Mouse (Mus musculus) frontal cortex, postnatal 36 days (tissue): Measurements from ENCODE around the gene Wnt11.

Experiments used
- DNase-seq, 2 experiments: peaks; one replicate each; pipeline ENCODE4 v3.0.0; 2022; ENCODE audit warnings: low spot score in 2 of 2

Wnt11 gene

GRCm38 (mm10) chr7:98834711-98835321 lies at the start of gene Wnt11:
Wnt11 (plus strand) TSS chr7:98835112.
- DNase-seq, result no peak

DNA sequence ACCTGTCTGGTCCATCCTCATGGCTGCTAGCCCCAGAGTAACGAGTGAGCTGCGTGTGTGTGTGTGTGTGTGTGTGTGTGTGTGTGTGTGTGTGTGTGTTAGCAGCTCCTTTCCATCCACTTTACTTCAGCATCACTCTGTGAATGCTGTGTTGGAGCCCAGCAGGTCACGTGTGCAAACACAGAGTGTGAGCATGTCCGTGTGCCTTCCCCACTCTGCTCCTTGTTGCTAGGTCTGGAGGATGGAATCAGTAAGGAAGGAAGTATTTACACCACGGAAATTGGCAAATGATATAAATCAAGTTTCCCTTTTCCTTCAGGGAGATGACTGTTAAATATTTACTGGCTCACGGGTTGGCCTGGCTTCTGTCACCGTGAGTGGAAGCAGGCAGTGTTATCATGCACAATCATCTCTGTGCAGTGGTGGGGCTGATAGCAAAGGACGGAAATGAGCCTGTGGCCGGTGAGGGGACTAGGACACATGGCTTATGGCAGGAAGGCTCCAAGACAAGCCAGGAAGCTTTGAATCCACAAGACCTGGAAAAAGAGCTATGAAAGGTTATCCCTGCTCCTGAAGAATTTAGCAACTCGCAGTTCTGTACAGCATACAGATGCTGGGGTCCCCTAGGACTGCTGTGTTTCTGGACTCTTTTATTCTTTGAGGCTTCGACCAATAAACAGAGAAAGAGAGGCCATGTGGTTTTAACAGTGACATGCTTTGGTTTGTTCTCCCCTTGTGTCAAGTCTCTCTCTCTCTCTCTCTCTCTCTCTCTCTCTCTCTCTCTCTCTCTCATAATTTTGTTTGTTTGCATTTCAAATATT lies 47.9 kb upstream of the Wnt11 start:
- no peak for DNase-seq

- DNase-seq, result no peak
Measured at GRCm38 (mm10) chr7:98788721-98789120, 46.2 kb upstream of the Wnt11 start.

- DNase-seq, result no peak
Measured at GRCm38 (mm10) chr7:98789121-98789520, 45.8 kb upstream of the Wnt11 start.

DNA sequence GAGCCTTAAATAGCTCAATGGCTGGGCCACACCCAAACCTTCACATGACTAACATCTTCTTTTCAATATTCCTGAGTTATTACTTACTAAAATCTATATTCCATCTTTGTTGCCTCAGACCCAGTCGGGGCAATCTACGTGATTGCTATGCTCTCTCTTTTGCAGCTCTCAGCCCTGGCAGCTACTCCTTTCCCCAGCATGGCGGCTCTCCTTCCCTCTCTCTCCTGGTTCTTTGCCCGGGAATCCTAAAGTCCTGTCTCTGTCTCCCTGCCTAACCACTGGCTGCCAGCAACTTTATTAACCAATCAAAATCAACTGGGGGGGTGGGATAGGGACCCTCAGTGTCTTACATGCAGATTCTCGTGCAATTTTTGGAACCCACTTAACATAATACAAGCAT lies 43.0 kb upstream of the Wnt11 start:
- DNase-seq, result no peak

DNA sequence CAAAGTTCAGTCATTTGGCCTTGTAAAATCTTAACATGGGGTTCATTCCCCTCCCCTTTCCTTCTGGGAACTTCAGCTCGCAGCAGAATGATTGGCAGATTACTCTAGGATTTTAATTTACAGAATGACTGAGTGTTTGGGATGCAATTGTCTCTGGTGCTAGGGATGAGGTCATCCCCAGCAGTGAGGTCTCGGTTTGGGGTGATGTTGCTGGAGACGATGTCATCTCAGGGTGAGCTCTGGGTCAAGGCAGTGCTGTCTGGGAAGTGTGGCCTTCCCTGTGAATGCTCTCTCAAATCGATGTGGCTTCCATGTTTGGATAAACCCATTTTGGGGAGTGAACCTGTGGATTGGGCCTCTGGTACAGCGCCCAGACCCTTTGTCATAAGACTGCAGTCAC lies 41.1 kb upstream of the Wnt11 start:
- no peak for DNase-seq

- DNase-seq, result no peak
Measured at GRCm38 (mm10) chr7:98794444-98794843, 40.5 kb upstream of the Wnt11 start.

GRCm38 (mm10) chr7:98795637-98796036 lies 39.3 kb upstream of the Wnt11 start:
- no peak for DNase-seq

DNA sequence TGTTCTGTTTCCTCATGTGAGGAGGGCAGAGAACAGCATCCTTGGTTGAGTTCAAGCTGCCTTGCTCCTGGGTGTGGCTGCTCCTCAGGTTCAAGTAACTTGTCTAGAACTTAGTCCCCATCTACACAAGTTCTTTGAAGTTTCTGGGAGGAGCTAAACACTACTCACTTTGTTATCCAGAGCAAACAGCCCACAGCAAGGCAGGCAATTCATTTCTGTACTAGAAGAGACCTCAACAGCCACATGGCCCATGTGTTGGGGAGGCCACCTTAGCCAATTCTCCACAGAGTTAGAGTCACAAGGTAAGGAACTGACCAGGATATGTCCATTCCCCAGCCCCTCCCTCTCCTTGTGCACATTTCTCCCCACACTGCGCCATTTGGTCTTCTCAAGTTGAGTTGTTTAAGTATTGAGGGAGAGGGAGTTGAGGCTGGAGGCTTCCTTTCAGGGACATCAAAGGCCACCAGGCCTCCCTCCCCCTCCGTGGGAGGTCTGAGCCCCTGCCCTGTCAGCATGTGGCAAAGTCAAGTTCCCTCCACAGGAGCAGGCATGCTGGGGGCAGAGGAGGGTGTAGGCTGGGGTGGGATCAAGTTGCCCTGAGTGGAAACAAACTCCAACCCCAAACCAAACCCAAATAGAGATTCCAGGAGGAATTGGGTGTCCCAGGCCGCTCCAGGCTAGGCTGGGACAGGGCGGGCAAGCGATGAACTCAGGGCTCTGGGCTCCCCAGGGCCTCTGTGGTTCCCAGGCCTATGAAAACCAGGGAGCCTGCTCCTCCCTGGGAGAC lies 37.4 kb upstream of the Wnt11 start:
- DNase-seq, result no peak

GRCm38 (mm10) chr7:98798134-98798417 lies 36.8 kb upstream of the Wnt11 start:
- no peak for DNase-seq

GRCm38 (mm10) chr7:98800435-98800834 lies 34.5 kb upstream of the Wnt11 start:
- peak; percentile 23 to 50 for DNase-seq

DNA sequence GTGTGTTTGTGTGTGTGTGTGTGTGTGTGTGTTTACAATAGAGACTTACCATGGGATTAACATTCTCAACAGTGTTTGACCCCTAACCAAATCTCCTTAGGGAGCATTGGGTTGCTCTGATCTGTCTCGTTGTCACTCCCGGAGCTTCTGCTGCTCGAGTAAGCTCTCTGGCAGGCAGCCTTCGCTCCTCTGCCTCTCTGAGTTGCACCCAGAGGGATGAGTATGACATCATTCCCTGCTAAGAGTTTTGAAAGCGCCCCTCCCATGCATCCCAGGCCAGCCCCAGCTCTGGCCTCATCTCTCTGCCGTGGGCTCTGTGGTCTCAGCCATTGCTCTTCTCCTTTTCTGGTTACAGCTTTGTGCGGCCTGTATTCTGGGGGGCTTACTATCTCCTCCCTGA lies 33.8 kb upstream of the Wnt11 start:
- DNase-seq, result no peak

GRCm38 (mm10) chr7:98803181-98803580 lies 31.7 kb upstream of the Wnt11 start:
- no peak for DNase-seq

DNA sequence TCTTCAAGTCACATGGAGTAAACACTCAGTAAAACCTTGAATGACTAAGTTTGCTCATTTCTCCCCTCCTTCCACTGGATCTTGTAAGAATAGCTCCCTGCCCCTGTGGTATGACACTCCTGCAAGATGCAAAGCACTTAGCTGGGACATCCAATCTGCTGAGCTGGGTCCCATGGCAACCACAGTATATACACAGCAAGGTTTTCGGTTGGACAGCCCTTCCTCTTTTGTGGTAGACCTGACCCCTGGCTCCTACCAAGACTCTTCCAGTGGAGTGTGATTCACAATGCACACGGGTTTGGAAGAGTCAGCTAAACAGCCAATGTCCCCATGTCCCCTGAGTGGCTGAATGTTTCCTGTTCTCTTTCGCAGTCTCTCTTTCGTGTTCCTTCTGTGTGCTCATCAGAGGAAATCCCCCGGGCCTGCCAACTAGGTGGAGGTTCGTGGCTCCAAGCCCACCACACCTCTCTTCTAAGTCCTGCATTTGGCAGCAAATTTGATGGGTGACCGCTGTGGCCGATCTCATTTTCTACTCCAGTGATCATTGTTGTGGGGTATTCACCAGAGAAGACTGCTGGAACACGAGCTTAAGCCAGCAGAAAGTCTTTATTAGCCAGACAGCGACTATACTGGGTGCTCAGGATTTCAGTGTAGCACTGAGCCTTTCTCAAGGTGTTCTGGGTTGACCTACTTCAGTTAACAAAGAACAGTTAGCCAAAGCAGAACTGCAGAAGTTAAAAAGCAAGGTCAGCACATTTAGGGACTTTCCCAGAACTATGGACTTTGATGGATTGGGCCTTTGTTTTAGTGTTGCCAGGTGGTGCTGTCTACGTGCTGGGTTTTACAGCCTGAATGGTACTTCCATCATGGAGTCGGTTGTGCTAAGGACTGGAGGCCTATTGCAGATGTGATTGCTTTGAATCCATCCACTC lies 29.8 kb upstream of the Wnt11 start:
- DNase-seq, result no peak

DNA sequence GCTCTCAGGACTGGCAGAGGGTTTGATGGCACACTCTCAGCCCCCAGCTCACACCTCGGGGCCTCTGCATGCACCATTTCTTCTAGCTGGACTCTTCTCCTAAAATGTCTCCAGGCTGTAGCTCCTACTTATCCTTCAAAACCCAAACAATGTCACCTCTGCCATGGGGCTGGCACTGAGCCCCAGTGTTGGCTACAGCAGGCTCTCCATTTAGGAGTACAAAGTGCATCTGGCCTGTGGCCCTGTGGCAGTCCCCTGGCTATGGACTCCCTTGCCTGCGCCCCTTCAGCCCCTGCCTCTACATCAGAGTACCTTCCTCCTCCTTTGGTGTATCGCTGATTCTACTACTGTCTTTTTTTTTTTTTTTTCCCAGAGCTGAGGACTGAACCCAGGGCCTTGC lies 28.0 kb upstream of the Wnt11 start:
- DNase-seq, result no peak

GRCm38 (mm10) chr7:98809372-98809771 lies 25.5 kb upstream of the Wnt11 start:
- no peak for DNase-seq

DNA sequence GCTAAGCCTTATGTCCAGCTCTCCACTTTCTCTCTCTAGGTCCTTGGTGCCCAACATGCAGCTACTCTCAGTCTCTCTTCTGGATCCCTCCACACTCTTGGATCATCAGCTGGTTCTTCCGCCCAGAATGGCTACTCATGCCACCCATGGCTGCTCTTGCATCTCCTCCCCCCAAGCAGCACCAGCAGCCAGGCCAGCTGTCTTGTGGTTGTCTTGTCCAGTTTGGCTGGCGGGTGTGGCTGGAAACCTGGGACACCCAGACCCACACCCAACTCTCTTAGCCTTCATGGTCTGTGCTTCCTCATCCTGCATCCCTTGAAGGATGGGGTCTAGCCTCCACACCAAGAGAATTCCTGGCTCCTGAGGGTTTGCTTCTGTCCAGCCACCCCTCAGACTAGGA lies 24.3 kb upstream of the Wnt11 start:
- DNase-seq, result no peak

- DNase-seq, result no peak
Measured at GRCm38 (mm10) chr7:98820501-98820900, 14.4 kb upstream of the Wnt11 start.

DNA sequence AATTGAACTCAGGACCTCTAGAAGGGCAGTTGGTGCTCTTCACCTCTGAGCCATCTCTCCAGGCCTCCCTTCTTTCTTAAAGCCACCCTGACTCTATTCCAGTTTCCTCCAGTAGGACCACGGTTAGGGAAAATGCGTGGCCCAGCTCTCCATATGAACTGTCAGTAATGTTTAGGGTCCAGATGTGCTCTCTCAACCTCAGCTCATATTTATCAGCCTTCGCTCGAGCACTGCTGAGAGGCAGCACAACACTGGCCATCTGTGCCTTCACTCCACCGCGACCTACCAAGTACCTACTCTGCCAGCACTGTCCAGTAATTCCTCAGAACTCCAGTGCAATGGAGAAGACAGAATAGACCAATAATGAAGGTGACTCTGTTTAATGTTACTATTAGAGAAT lies 12.0 kb upstream of the Wnt11 start:
- no peak for DNase-seq

GRCm38 (mm10) chr7:98823896-98824822 lies 10.8 kb upstream of the Wnt11 start:
- DNase-seq, result no peak

GRCm38 (mm10) chr7:98828052-98828451 lies 6.9 kb upstream of the Wnt11 start:
- no peak for DNase-seq
